In genomic region chr16:17721822-17722460, GRCm38 (mm10) we compare ENCODE assay signal across 8 mouse cellular contexts. TPM values are rescaled to one million over a fixed set of nuclear protein-coding genes. Genes with fewer than 3 reads are reported as not detected.
DNase-seq lines count a peak whose midpoint lies in the region; ATAC-seq and TF ChIP-seq lines count a peak whose summit lies in the region.

No protein-coding gene starts in this region.

- TF ChIP-seq POLR2A in heart, adult 2 months (IDR thresholded peaks at IDR 0.05; ENCODE audit: insufficient read depth, low read depth, low read length): no peak
- no peak for TF ChIP-seq POLR2A in myocyte (IDR thresholded peaks at IDR 0.05; ENCODE audit: insufficient read length, low read depth)

- no peak for TF ChIP-seq EP300 in heart, adult 2 months (IDR thresholded peaks at IDR 0.05; ENCODE audit: insufficient read depth, low read depth, low read length)

- peaks cover 2% of the 10 kb centered on the region; the same call in 1 of the 2 replicates for H3K4me1 ChIP-seq in heart, adult 2 months (ENCODE audit: control insufficient read depth, insufficient read depth, low read length)
- H3K4me1 ChIP-seq in hindbrain, embryonic 16.5 days (ENCODE audit: control insufficient read depth, insufficient read depth, low read depth, low read length): peaks cover 14% of the 10 kb centered on the region

- no peak for TF ChIP-seq CTCF in heart, adult 2 months (IDR thresholded peaks at IDR 0.05)

- intact Hi-C loops in heart, adult 2 months (cut with DNase I): loop anchor here (5.0 kb wide), 1 partner anchor 315 kb away; the partner anchor contains the start of genes Pi4ka and Snap29
- intact Hi-C loops in heart, postnatal 25 days (cut with DNase I): loop anchor here (5.0 kb wide), 1 partner anchor 75 kb away; the partner anchor contains the start of gene Ccdc74a

- H3K4me2 ChIP-seq in hindbrain, embryonic 16.5 days (ENCODE audit: low read length): peak overlapping the region; percentile 91
- H3K4me2 ChIP-seq in myocyte (ENCODE audit: low read depth): peak overlapping the region; percentile 93

- WGBS in heart, adult 2 months: 1% methylated on average over 10 of the region's 10 CpGs
- WGBS in hindbrain, embryonic 16.5 days: 8% methylated on average over 10 of the region's 10 CpGs

- peak overlapping the region; percentile 100 for H3K4me3 ChIP-seq in heart, adult 2 months
- H3K4me3 ChIP-seq in hindbrain, embryonic 16.5 days (ENCODE audit: low read length): peak overlapping the region; percentile 80
- H3K4me3 ChIP-seq in myocyte: peak overlapping the region; percentile 71

- H3K9me3 ChIP-seq in hindbrain, embryonic 16.5 days (ENCODE audit: control insufficient read depth, low read length): no peaks in the 10 kb centered on the region

- H3ac ChIP-seq in myocyte (ENCODE audit: control insufficient read depth, insufficient read length): peak overlapping the region; percentile 31

- no peaks in the 10 kb centered on the region; the same call in 1 of the 2 replicates for H3K79me2 ChIP-seq in heart, adult 2 months (replicated peaks; ENCODE audit: control insufficient read depth, insufficient read depth, low read length)
- peaks cover 54% of the 10 kb centered on the region for H3K79me2 ChIP-seq in myocyte (ENCODE audit: control insufficient read depth, insufficient read depth)

- H3K27ac ChIP-seq in heart, adult 2 months: peak overlapping the region; percentile 94
- no peak overlapping the region; the same call in 1 of the 2 replicates for H3K27ac ChIP-seq in hindbrain, embryonic 16.5 days (ENCODE audit: low read depth, low read length)

- H3K36me3 ChIP-seq in heart, adult 2 months (ENCODE audit: control insufficient read depth, insufficient read depth, low read length): 0 out of 2 replicates have a peak, but pooled peaks cover 4% of the 10 kb centered on the region
- H3K36me3 ChIP-seq in hindbrain, embryonic 16.5 days (ENCODE audit: control insufficient read depth, insufficient read depth, low read length): no peaks in the 10 kb centered on the region
- H3K36me3 ChIP-seq in myocyte (ENCODE audit: control insufficient read depth, insufficient read depth): no peaks in the 10 kb centered on the region

- peak overlapping the region; percentile 90 for H3K9ac ChIP-seq in heart, adult 2 months (ENCODE audit: low read depth, low read length)
- H3K9ac ChIP-seq in hindbrain, embryonic 16.5 days (ENCODE audit: low read depth, low read length): peak overlapping the region; percentile 85

- H3K27me3 ChIP-seq in heart, adult 2 months (ENCODE audit: control insufficient read depth, insufficient read depth, low read length): no peaks in the 10 kb centered on the region
- no peaks in the 10 kb centered on the region for H3K27me3 ChIP-seq in hindbrain, embryonic 16.5 days (replicated peaks; ENCODE audit: control insufficient read depth, insufficient read depth, low read length)
- H3K27me3 ChIP-seq in myocyte (ENCODE audit: control insufficient read depth, insufficient read depth, insufficient read length): no peaks in the 10 kb centered on the region

- ATAC-seq in hindbrain, embryonic 16.5 days: no peak; the same call in 1 of the 2 replicates

- no peak for DNase-seq in heart, adult 2 months
- no peak for DNase-seq in heart, postnatal 25 days (ENCODE audit: low spot score)
- DNase-seq in right cerebral cortex, adult 18-20 months: peak; percentile 23
- DNase-seq in right cerebral cortex, postnatal 14 days: no peak
- DNase-seq in Muller cell, postnatal 12 days (ENCODE audit: inconsistent ontology term): no peak
- DNase-seq in embryo, embryonic 10.5 days (ENCODE audit: low spot score): no peak

TF ChIP-seq in myocyte, 11 proteins besides CTCF, POLR2A, EP300 and RAD21:
- TF ChIP-seq E2F4 (IDR thresholded peaks at IDR 0.05; ENCODE audit: insufficient read depth) (no peak), MAX (IDR thresholded peaks at IDR 0.05; ENCODE audit: low read depth) (no peak), REST (IDR thresholded peaks at IDR 0.05; ENCODE audit: insufficient read depth, insufficient read length) (no peak), MYOG (IDR thresholded peaks at IDR 0.05; ENCODE audit: control insufficient read depth in 1 of 3, insufficient read depth in 1 of 3, insufficient read length in 2 of 3, low read depth in 2 of 3) (no peak)

RNA-seq across cellular contexts. Expression of gene Med15, which starts 10.8 kb away (rescaled TPM):
- total RNA-seq in heart, adult 2 months (2021): 10 to 100 TPM; 21.5 to 24.9 TPM
- 37.3 and 44.3 TPM in 2 replicates for polyA plus RNA-seq in heart, adult 2 months (2012; rRNA removed)
- 10 to 100 TPM; 24.5 to 26.6 TPM for total RNA-seq in heart, postnatal 25 days (2021)
- 43.2 and 52.6 TPM in 2 replicates for polyA plus RNA-seq in hindbrain, embryonic 16.5 days (2015; fragmentation: Nextera tagmentation; extraction: Ambion mirVana)
- 42.9 TPM for polyA plus RNA-seq in myocyte (2012; fragmentation: generic; extraction: Trizol)

RNA-seq across cellular contexts. Expression of gene Klhl22, which starts 37.5 kb away (rescaled TPM):
- 10 to 100 TPM; 17.3 to 18.6 TPM for total RNA-seq in heart, adult 2 months (2021)
- 23.6 and 30.2 TPM in 2 replicates for polyA plus RNA-seq in heart, adult 2 months (2012; rRNA removed)
- total RNA-seq in heart, postnatal 25 days (2021): 10 to 100 TPM; 16.1 to 16.7 TPM
- 90.2 and 98.7 TPM in 2 replicates for polyA plus RNA-seq in hindbrain, embryonic 16.5 days (2015; fragmentation: Nextera tagmentation; extraction: Ambion mirVana)
- 107 TPM for polyA plus RNA-seq in myocyte (2012; fragmentation: generic; extraction: Trizol)
